Mouse (Mus musculus): Measurements from ENCODE around the gene Pdzd2. TPM values are rescaled to one million over a fixed set of nuclear protein-coding genes. Genes with fewer than 3 reads are reported as not detected.

Gene Pdzd2
- polyA plus RNA-seq, 1 experiment from 2014 or later = 1.0 TPM

- Histone ChIP-seq H3K27me3 (ENCODE audit: control insufficient read depth, insufficient read depth, low read depth, low read length) (no peaks in the 10 kb centered on the region), H3K36me3 (ENCODE audit: control insufficient read depth, insufficient read depth) (no peaks in the 10 kb centered on the region), H3K4me2 (ENCODE audit: low read depth, low read length) (no peak overlapping the region), H3K27ac (ENCODE audit: low read length) (no peak overlapping the region), H3K9me3 (replicated peaks; ENCODE audit: control insufficient read depth, low read length) (no peaks in the 10 kb centered on the region), H3K9ac (ENCODE audit: low read depth, low read length) (no peak overlapping the region), H3K4me3 (ENCODE audit: low read depth, low read length) (no peak overlapping the region), H3K4me1 (ENCODE audit: control insufficient read depth, low read depth, low read length) (no peaks in the 10 kb centered on the region; the same call in 1 of the 2 replicates)
- WGBS (ENCODE audit: insufficient replicate concordance) = 71% methylated on average over 7 of the region's 7 CpGs
- no peak for ATAC-seq (ENCODE audit: low read depth)
Observed at GRCm38 (mm10) chr15:12628451-12628850, 111.3 kb downstream of the Pdzd2 start.

GRCm38 (mm10) chr15:12626930-12627329 lies 112.8 kb downstream of the Pdzd2 start:
- H3K27ac ChIP-seq (ENCODE audit: low read length) = no peak overlapping the region
- no peaks in the 10 kb centered on the region for H3K27me3 ChIP-seq (ENCODE audit: control insufficient read depth, insufficient read depth, low read depth, low read length)
- H3K9ac ChIP-seq (ENCODE audit: low read depth, low read length) = no peak overlapping the region
- ATAC-seq (ENCODE audit: low read depth) = no peak
- H3K36me3 ChIP-seq (ENCODE audit: control insufficient read depth, insufficient read depth) = no peaks in the 10 kb centered on the region
- H3K4me3 ChIP-seq (ENCODE audit: low read depth, low read length) = no peak overlapping the region
- H3K4me2 ChIP-seq (ENCODE audit: low read depth, low read length) = no peak overlapping the region
- no peaks in the 10 kb centered on the region; the same call in 1 of the 2 replicates for H3K4me1 ChIP-seq (ENCODE audit: control insufficient read depth, low read depth, low read length)
- H3K9me3 ChIP-seq (replicated peaks; ENCODE audit: control insufficient read depth, low read length) = no peaks in the 10 kb centered on the region
- 60% methylated on average over 9 of the region's 9 CpGs for WGBS (ENCODE audit: insufficient replicate concordance)

- Histone ChIP-seq H3K4me1 (ENCODE audit: control insufficient read depth, low read depth, low read length) (no peaks in the 10 kb centered on the region; the same call in 1 of the 2 replicates), H3K4me2 (ENCODE audit: low read depth, low read length) (no peak overlapping the region), H3K36me3 (ENCODE audit: control insufficient read depth, insufficient read depth) (no peaks in the 10 kb centered on the region), H3K27me3 (ENCODE audit: control insufficient read depth, insufficient read depth, low read depth, low read length) (no peaks in the 10 kb centered on the region), H3K9ac (ENCODE audit: low read depth, low read length) (no peak overlapping the region), H3K27ac (ENCODE audit: low read length) (no peak overlapping the region), H3K9me3 (replicated peaks; ENCODE audit: control insufficient read depth, low read length) (no peaks in the 10 kb centered on the region), H3K4me3 (ENCODE audit: low read depth, low read length) (no peak overlapping the region)
- WGBS (ENCODE audit: insufficient replicate concordance) = 18% methylated on average over 8 of the region's 8 CpGs
- no peak for ATAC-seq (ENCODE audit: low read depth)
Observed at GRCm38 (mm10) chr15:12626166-12626565, 113.6 kb downstream of the Pdzd2 start.

GRCm38 (mm10) chr15:12625524-12625923 lies 114.2 kb downstream of the Pdzd2 start:
- no peak overlapping the region for H3K4me2 ChIP-seq (ENCODE audit: low read depth, low read length)
- no peak for ATAC-seq (ENCODE audit: low read depth)
- H3K27ac ChIP-seq (ENCODE audit: low read length) = no peak overlapping the region
- no peak overlapping the region for H3K4me3 ChIP-seq (ENCODE audit: low read depth, low read length)
- H3K9ac ChIP-seq (ENCODE audit: low read depth, low read length) = no peak overlapping the region
- H3K36me3 ChIP-seq (ENCODE audit: control insufficient read depth, insufficient read depth) = no peaks in the 10 kb centered on the region
- no peaks in the 10 kb centered on the region for H3K27me3 ChIP-seq (ENCODE audit: control insufficient read depth, insufficient read depth, low read depth, low read length)
- H3K9me3 ChIP-seq (replicated peaks; ENCODE audit: control insufficient read depth, low read length) = no peaks in the 10 kb centered on the region
- H3K4me1 ChIP-seq (ENCODE audit: control insufficient read depth, low read depth, low read length) = no peaks in the 10 kb centered on the region
- 33% methylated on average over 6 of the region's 6 CpGs for WGBS (ENCODE audit: insufficient replicate concordance)

DNA sequence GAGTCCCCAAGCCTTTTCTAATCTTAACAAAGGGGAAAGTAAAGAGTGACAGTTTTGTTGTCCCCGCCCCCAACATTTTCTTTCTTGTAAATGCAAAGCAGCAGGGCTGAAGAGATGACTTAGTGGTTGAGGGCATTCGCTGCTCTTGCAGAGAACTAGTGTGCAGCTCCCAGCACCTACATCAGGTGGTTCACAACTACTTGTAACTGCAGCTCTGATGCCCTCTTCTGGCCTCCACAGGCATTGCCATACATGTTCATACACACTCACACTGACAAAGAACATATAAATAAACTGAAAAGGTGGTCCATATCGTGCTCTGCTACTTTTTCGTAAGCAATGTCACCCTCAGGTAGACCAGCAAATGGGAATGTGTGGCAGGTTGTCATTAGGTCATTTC lies 116.2 kb downstream of the Pdzd2 start:
- Histone ChIP-seq H3K27ac (ENCODE audit: low read length) (no peak overlapping the region), H3K27me3 (ENCODE audit: control insufficient read depth, insufficient read depth, low read depth, low read length) (no peaks in the 10 kb centered on the region), H3K4me1 (ENCODE audit: control insufficient read depth, low read depth, low read length) (no peaks in the 10 kb centered on the region), H3K4me3 (ENCODE audit: low read depth, low read length) (no peak overlapping the region), H3K9ac (ENCODE audit: low read depth, low read length) (no peak overlapping the region), H3K9me3 (replicated peaks; ENCODE audit: control insufficient read depth, low read length) (no peaks in the 10 kb centered on the region), H3K36me3 (ENCODE audit: control insufficient read depth, insufficient read depth) (no peaks in the 10 kb centered on the region), H3K4me2 (ENCODE audit: low read depth, low read length) (no peak overlapping the region)
- WGBS (ENCODE audit: insufficient replicate concordance) = 72% methylated on average over 4 of the region's 4 CpGs
- ATAC-seq (ENCODE audit: low read depth) = no peak

- Histone ChIP-seq H3K4me2 (ENCODE audit: low read depth, low read length) (no peak overlapping the region), H3K27me3 (ENCODE audit: control insufficient read depth, insufficient read depth, low read depth, low read length) (no peaks in the 10 kb centered on the region), H3K4me3 (ENCODE audit: low read depth, low read length) (no peak overlapping the region), H3K9me3 (replicated peaks; ENCODE audit: control insufficient read depth, low read length) (no peaks in the 10 kb centered on the region), H3K36me3 (ENCODE audit: control insufficient read depth, insufficient read depth) (no peaks in the 10 kb centered on the region), H3K4me1 (ENCODE audit: control insufficient read depth, low read depth, low read length) (no peaks in the 10 kb centered on the region), H3K27ac (ENCODE audit: low read length) (no peak overlapping the region), H3K9ac (ENCODE audit: low read depth, low read length) (no peak overlapping the region)
- ATAC-seq (ENCODE audit: low read depth) = no peak
- 73% methylated on average over 5 of the region's 5 CpGs for WGBS (ENCODE audit: insufficient replicate concordance)
Observed at GRCm38 (mm10) chr15:12622701-12623100, 117.0 kb downstream of the Pdzd2 start.

DNA sequence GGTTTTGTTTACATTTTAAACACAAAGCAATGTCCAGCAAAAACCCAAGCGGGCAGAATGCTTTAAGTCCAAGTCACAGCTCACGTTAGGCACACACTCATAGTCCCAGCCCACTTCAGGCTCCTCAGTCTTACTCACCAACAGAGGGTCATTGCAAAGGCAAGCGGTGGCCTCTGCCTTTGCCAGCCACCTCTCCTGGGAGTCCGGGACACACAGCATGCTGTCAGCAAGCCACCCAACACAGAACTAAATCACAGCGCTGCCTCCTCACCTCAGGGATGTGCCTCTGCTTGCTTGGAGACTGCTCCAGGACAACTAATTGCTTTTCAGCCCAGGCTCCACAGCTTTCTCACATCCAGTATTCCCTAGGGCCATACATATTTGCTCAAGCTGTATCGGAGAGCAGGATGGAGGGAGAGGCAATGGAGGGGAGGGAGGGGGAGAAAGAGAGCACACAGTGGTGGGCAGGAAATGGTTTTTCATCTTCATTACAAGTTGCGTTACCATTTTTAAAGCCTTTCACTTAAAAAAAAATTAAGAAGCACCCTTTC lies 117.6 kb downstream of the Pdzd2 start:
- H3K27me3 ChIP-seq (ENCODE audit: control insufficient read depth, insufficient read depth, low read depth, low read length) = no peaks in the 10 kb centered on the region
- no peak overlapping the region for H3K9ac ChIP-seq (ENCODE audit: low read depth, low read length)
- H3K4me2 ChIP-seq (ENCODE audit: low read depth, low read length) = no peak overlapping the region
- no peak overlapping the region for H3K4me3 ChIP-seq (ENCODE audit: low read depth, low read length)
- WGBS (ENCODE audit: insufficient replicate concordance) = 69% methylated on average over 7 of the region's 7 CpGs
- peaks cover 3% of the 10 kb centered on the region; the same call in 1 of the 2 replicates for H3K4me1 ChIP-seq (ENCODE audit: control insufficient read depth, low read depth, low read length)
- no peaks in the 10 kb centered on the region for H3K9me3 ChIP-seq (replicated peaks; ENCODE audit: control insufficient read depth, low read length)
- H3K27ac ChIP-seq (ENCODE audit: low read length) = no peak overlapping the region
- no peaks in the 10 kb centered on the region for H3K36me3 ChIP-seq (ENCODE audit: control insufficient read depth, insufficient read depth)
- no peak for ATAC-seq (ENCODE audit: low read depth)

DNA sequence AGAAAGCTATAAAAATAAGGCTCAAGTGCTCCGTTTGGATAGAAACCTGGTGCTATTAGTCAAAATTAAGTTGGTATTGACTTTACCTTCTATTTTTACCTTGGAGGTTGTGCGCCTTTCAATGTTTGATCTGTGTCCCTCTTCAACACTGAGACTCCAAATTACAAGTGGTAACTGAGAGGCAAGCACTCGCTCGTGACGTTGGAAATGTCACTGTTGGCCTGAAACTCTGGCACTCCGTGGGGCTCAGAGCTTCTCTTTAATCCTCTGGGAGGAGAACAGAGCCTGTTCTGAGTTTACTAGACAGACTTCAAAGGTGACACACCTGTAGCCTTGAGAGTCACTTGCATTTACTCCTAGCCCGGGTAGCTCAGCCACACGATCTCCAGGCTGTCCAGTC lies 120.5 kb downstream of the Pdzd2 start:
- Histone ChIP-seq H3K27ac (ENCODE audit: low read length) (no peak overlapping the region), H3K4me1 (ENCODE audit: control insufficient read depth, low read depth, low read length) (peaks cover 3% of the 10 kb centered on the region; the same call in 1 of the 2 replicates), H3K4me2 (ENCODE audit: low read depth, low read length) (no peak overlapping the region), H3K36me3 (ENCODE audit: control insufficient read depth, insufficient read depth) (no peaks in the 10 kb centered on the region), H3K9ac (ENCODE audit: low read depth, low read length) (no peak overlapping the region), H3K9me3 (replicated peaks; ENCODE audit: control insufficient read depth, low read length) (no peaks in the 10 kb centered on the region), H3K4me3 (ENCODE audit: low read depth, low read length) (no peak overlapping the region), H3K27me3 (ENCODE audit: control insufficient read depth, insufficient read depth, low read depth, low read length) (no peaks in the 10 kb centered on the region)
- no peak for ATAC-seq (ENCODE audit: low read depth)
- 71% methylated on average over 8 of the region's 8 CpGs for WGBS (ENCODE audit: insufficient replicate concordance)

DNA sequence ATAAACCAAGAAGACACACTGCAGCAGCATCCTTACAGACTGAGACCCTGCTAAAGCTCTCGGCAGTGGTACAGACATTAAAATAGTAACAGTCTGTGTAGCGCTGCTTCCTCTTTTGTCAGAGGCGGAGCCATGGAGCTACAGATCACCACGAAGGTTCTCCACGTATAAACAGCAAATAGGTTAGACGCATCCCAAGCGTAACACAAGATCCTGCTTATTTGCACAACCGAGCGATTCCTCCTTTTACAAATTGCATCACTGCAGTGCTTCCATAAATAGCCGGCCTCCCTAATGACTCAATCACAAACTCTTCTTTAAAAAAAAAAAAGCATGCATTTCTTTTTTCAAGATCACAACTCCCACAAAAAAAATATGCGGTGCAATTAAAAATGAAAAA lies 122.1 kb downstream of the Pdzd2 start:
- no peak overlapping the region for H3K4me2 ChIP-seq (ENCODE audit: low read depth, low read length)
- no peaks in the 10 kb centered on the region for H3K9me3 ChIP-seq (replicated peaks; ENCODE audit: control insufficient read depth, low read length)
- H3K36me3 ChIP-seq (ENCODE audit: control insufficient read depth, insufficient read depth) = no peaks in the 10 kb centered on the region
- 30% methylated on average over 11 of the region's 11 CpGs for WGBS (ENCODE audit: insufficient replicate concordance)
- no peak overlapping the region for H3K9ac ChIP-seq (ENCODE audit: low read depth, low read length)
- ATAC-seq (ENCODE audit: low read depth) = no peak
- H3K27ac ChIP-seq (ENCODE audit: low read length) = no peak overlapping the region
- no peaks in the 10 kb centered on the region for H3K27me3 ChIP-seq (ENCODE audit: control insufficient read depth, insufficient read depth, low read depth, low read length)
- peaks cover 3% of the 10 kb centered on the region; the same call in 1 of the 2 replicates for H3K4me1 ChIP-seq (ENCODE audit: control insufficient read depth, low read depth, low read length)
- no peak overlapping the region for H3K4me3 ChIP-seq (ENCODE audit: low read depth, low read length)
